Mouse (Mus musculus) urinary bladder, postnatal 0 days (tissue): Measurements from ENCODE around the gene Phldb2. TPM values are rescaled to one million over a fixed set of nuclear protein-coding genes. Genes with fewer than 3 reads are reported as not detected.

ENCODE experiments used
- polyA plus RNA-seq: library from polyadenylated mRNA; unstranded; fragments of >200 nt; fragmentation: Nextera tagmentation; extraction: Ambion mirVana; gene quantifications from 2 replicates; pipeline ENCODE4 v1.2.1, GENCODE M21; 2015

Phldb2 gene
- 66.5 and 91.9 TPM in 2 replicates for polyA plus RNA-seq

GRCm38 (mm10) chr16:45953394-45953793 is at the start of gene Phldb2:
Phldb2 (minus strand) TSS chr16:45953598.

GRCm38 (mm10) chr16:45742615-45743476 is 210.6 kb downstream of the Phldb2 start, which contains the start of gene Abhd10:
Abhd10 (minus strand) TSS chr16:45742955.

GRCm38 (mm10) chr16:45724061-45724741 is 229.2 kb downstream of the Phldb2 start, which contains the start of gene Tagln3:
Tagln3 (minus strand) TSS chr16:45724608.

Other genes with a start within 250 kb of the Phldb2 start
- gene Tagln3, start 229.0 kb downstream of the Phldb2 start, polyA plus RNA-seq = 0.57 and 1.1 TPM in 2 replicates
- gene Abhd10, start 210.6 kb downstream of the Phldb2 start, polyA plus RNA-seq = 16.6 and 18.3 TPM in 2 replicates
- gene Plcxd2, start 56.6 kb upstream of the Phldb2 start, polyA plus RNA-seq = 0.54 and 0.56 TPM in 2 replicates
- not detected in 2 replicates for gene Cd96, start 166.7 kb upstream of the Phldb2 start, polyA plus RNA-seq
- 3.3 and 4.2 TPM in 2 replicates for gene Gm4737, start 201.5 kb upstream of the Phldb2 start, polyA plus RNA-seq